Mouse (Mus musculus) embryo, embryonic 11.5 days (tissue): ENCODE measurements around the gene Foxo4.

Experiments used
- DNase-seq: peaks from one replicate; pipeline ENCODE4 v3.0.0-alpha.2; 2012; ENCODE audit warnings: low read depth, low spot score

Foxo4 gene

GRCm38 (mm10) chrX:101253952-101254729, at the start of gene Foxo4:
Gene Foxo4, plus strand, starts transcription at chrX:101254528.
- DNase-seq = peak; percentile 84

GRCm38 (mm10) chrX:101221834-101222795, 32.2 kb upstream of the Foxo4 start, which contains the start of gene Snx12:
Gene Snx12, minus strand, starts transcription at chrX:101222563.
- peak; percentile 78 for DNase-seq

- no peak for DNase-seq
Measured at GRCm38 (mm10) chrX:101222796-101223162, 31.5 kb upstream of the Foxo4 start.

- DNase-seq = no peak
Measured at GRCm38 (mm10) chrX:101245011-101245410, 9.3 kb upstream of the Foxo4 start.

- no peak for DNase-seq
Measured at GRCm38 (mm10) chrX:101254740-101255139, 412 bp downstream of the Foxo4 start.

GRCm38 (mm10) chrX:101256603-101257002, 2.3 kb downstream of the Foxo4 start:
- no peak for DNase-seq

- DNase-seq = peak; percentile 44
Measured at GRCm38 (mm10) chrX:101260441-101261325, 6.4 kb downstream of the Foxo4 start.

- no peak for DNase-seq
Measured at GRCm38 (mm10) chrX:101263892-101264291, 9.6 kb downstream of the Foxo4 start, which contains the start of gene Gm614. Gene Gm614, minus strand, starts transcription at chrX:101263992.

- no peak for DNase-seq
Measured at GRCm38 (mm10) chrX:101266631-101267030, 12.3 kb downstream of the Foxo4 start.

- DNase-seq = no peak
Measured at GRCm38 (mm10) chrX:101268025-101268754, 13.9 kb downstream of the Foxo4 start, which contains the start of gene Il2rg. Gene Il2rg, minus strand, starts transcription at chrX:101268255.

- DNase-seq = no peak
Measured at GRCm38 (mm10) chrX:101268755-101269124, 14.4 kb downstream of the Foxo4 start, which contains the start of gene Gm20489. Gene Gm20489, minus strand, starts transcription at chrX:101269023.

GRCm38 (mm10) chrX:101273410-101273809, 19.1 kb downstream of the Foxo4 start:
- DNase-seq = no peak

GRCm38 (mm10) chrX:101273875-101274738, 19.8 kb downstream of the Foxo4 start, which contains the start of gene Med12:
Gene Med12, plus strand, starts transcription at chrX:101274030.
- peak; percentile 73 for DNase-seq

- DNase-seq = no peak
Measured at GRCm38 (mm10) chrX:101282813-101283212, 28.5 kb downstream of the Foxo4 start.

GRCm38 (mm10) chrX:101285534-101285933, 31.2 kb downstream of the Foxo4 start:
- no peak for DNase-seq

- DNase-seq = no peak
Measured at GRCm38 (mm10) chrX:101285953-101286670, 31.8 kb downstream of the Foxo4 start.

- no peak for DNase-seq
Measured at GRCm38 (mm10) chrX:101287543-101287942, 33.2 kb downstream of the Foxo4 start.

GRCm38 (mm10) chrX:101288432-101288831, 34.1 kb downstream of the Foxo4 start:
- DNase-seq = no peak

GRCm38 (mm10) chrX:101289037-101289436, 34.7 kb downstream of the Foxo4 start:
- DNase-seq = no peak
